Mouse (Mus musculus) 3134 (cell line): ENCODE measurements around the gene Gtpbp1.

Experiments
- DNase-seq: peaks from one replicate; pipeline ENCODE4 v3.0.0-alpha.2; 2011; ENCODE audit warnings: low spot score; ENCODE audit not compliant: insufficient read length; ENCODE audit errors: extremely low read depth

Gene Gtpbp1

GRCm38 (mm10) chr15:79684616-79685015, 6.0 kb upstream of the Gtpbp1 start:
- no peak for DNase-seq

- no peak for DNase-seq
Measured at GRCm38 (mm10) chr15:79685141-79685641, 5.5 kb upstream of the Gtpbp1 start.

- no peak for DNase-seq
Measured at GRCm38 (mm10) chr15:79686046-79686869, 4.4 kb upstream of the Gtpbp1 start.

GRCm38 (mm10) chr15:79687175-79687574, 3.5 kb upstream of the Gtpbp1 start:
- DNase-seq: no peak

GRCm38 (mm10) chr15:79687646-79688267, 2.9 kb upstream of the Gtpbp1 start, which contains the start of gene Josd1:
Josd1 (minus strand) TSS chr15:79687919.
- peak; percentile 99 for DNase-seq

- no peak for DNase-seq
Measured at GRCm38 (mm10) chr15:79688268-79688956, 2.2 kb upstream of the Gtpbp1 start.

- no peak for DNase-seq
Measured at GRCm38 (mm10) chr15:79689662-79690425, 801 bp upstream of the Gtpbp1 start.

- DNase-seq: no peak
Measured at GRCm38 (mm10) chr15:79691023-79691508, 421 bp downstream of the Gtpbp1 start.

GRCm38 (mm10) chr15:79692334-79692733, 1.7 kb downstream of the Gtpbp1 start:
- DNase-seq: no peak

- no peak for DNase-seq
Measured at GRCm38 (mm10) chr15:79693740-79694139, 3.1 kb downstream of the Gtpbp1 start.

GRCm38 (mm10) chr15:79694512-79694911, 3.9 kb downstream of the Gtpbp1 start:
- DNase-seq: no peak

- no peak for DNase-seq
Measured at GRCm38 (mm10) chr15:79695516-79695915, 4.9 kb downstream of the Gtpbp1 start.

- no peak for DNase-seq
Measured at GRCm38 (mm10) chr15:79696508-79696907, 5.9 kb downstream of the Gtpbp1 start.

- DNase-seq: no peak
Measured at GRCm38 (mm10) chr15:79697011-79697410, 6.4 kb downstream of the Gtpbp1 start.

- no peak for DNase-seq
Measured at GRCm38 (mm10) chr15:79697558-79698187, 7.0 kb downstream of the Gtpbp1 start.

- no peak for DNase-seq
Measured at GRCm38 (mm10) chr15:79706603-79707214, 16.1 kb downstream of the Gtpbp1 start.

GRCm38 (mm10) chr15:79708229-79708822, 17.7 kb downstream of the Gtpbp1 start:
- no peak for DNase-seq

GRCm38 (mm10) chr15:79715646-79716045, 25.0 kb downstream of the Gtpbp1 start:
- no peak for DNase-seq

- DNase-seq: no peak
Measured at GRCm38 (mm10) chr15:79716710-79717109, 26.1 kb downstream of the Gtpbp1 start.
